Mouse (Mus musculus): ENCODE measurements around the gene Gm21969.

DNA sequence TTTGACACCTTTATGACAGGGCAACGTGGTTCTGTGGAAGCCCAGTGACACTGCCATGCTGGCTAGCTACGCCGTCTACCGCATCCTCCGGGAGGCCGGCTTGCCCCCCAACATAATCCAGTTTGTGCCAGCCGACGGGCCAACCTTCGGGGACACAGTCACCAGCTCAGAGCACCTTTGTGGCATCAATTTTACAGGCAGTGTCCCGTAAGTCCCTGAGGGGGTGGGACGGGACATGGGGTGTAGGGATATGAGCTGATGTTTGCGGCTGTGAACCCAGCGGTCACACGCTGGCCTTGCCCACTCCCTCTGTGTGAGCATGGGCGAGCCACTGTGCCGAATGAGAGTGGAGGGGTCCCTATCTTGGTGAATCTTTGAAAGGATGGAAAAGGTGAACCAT is 35.4 kb downstream of the Gm21969 start:
- TF ChIP-seq CTCF (IDR thresholded peaks at IDR 0.05) (no peak), EP300 (IDR thresholded peaks at IDR 0.05) (no peak)

Measured in lung, postnatal 0 days (tissue).